9 mouse cellular contexts compared by ENCODE assay signal in genomic region chr10:63153563-63153962, GRCm38 (mm10). TPM values are rescaled to one million over a fixed set of nuclear protein-coding genes. Genes with fewer than 3 reads are reported as not detected.
DNase-seq lines count a peak whose midpoint lies in the region; ATAC-seq and TF ChIP-seq lines count a peak whose summit lies in the region.
"Had no signal": no experiment of that assay in that cellular context is flagged by ENCODE, and none has a peak within 500 bp of the region (broad histone marks: within the 10 kb centered on the region; RNA-seq: fewer than 3 reads in every experiment).

No protein-coding gene starts in this region.

- no peaks in the 10 kb centered on the region for H3K27me3 ChIP-seq in kidney, adult 2 months (replicated peaks; ENCODE audit: control insufficient read depth, insufficient read depth, low read length)
- no peaks in the 10 kb centered on the region for H3K27me3 ChIP-seq in kidney, embryonic 15.5 days
- H3K27me3 ChIP-seq in limb, embryonic 10.5 days (ENCODE audit: low read depth, poor library complexity, severe bottlenecking): no peaks in the 10 kb centered on the region

- no peak for TF ChIP-seq POLR2A in kidney, adult 2 months (IDR thresholded peaks at IDR 0.05; ENCODE audit: low read depth, low read length)
- no peak for TF ChIP-seq POLR2A in cortical plate, adult 2 months (IDR thresholded peaks at IDR 0.05; ENCODE audit: extremely low read depth, insufficient read depth, low read length)

- WGBS in kidney, adult 2 months: 34% methylated on average over 3 of the region's 3 CpGs
- WGBS in kidney, embryonic 15.5 days: 33% methylated on average over 3 of the region's 3 CpGs
- 48% methylated on average over 3 of the region's 3 CpGs for WGBS in limb, embryonic 10.5 days

- H3K4me3 ChIP-seq in kidney, adult 2 months (ENCODE audit: insufficient read depth, low read depth, low read length): no peak overlapping the region
- H3K4me3 ChIP-seq in kidney, embryonic 15.5 days (replicated peaks): no peak overlapping the region
- no peak overlapping the region for H3K4me3 ChIP-seq in cortical plate, adult 2 months (ENCODE audit: insufficient read depth, low read length)
- H3K4me3 ChIP-seq in limb, embryonic 10.5 days: no peak overlapping the region
- H3K4me3 ChIP-seq: megakaryocyte, embryonic 14.5 days had no signal

- no peak for ATAC-seq in kidney, embryonic 15.5 days (replicated peaks; ENCODE audit: low FRiP score)

- H3K4me2 ChIP-seq in kidney, embryonic 15.5 days: no peak overlapping the region

- no peaks in the 10 kb centered on the region for H3K36me3 ChIP-seq in kidney, adult 2 months (ENCODE audit: control insufficient read depth, insufficient read depth, low read length)
- H3K36me3 ChIP-seq in kidney, embryonic 15.5 days: no peaks in the 10 kb centered on the region
- H3K36me3 ChIP-seq in limb, embryonic 10.5 days: no peaks in the 10 kb centered on the region

- TF ChIP-seq CTCF in kidney, adult 2 months (conservative IDR thresholded peaks at IDR 0.05; ENCODE audit: insufficient read depth, insufficient read length, low read depth, low read length): peak; percentile 36; the same call in 1 of the 2 replicates
- peak; percentile 43; the same call in 1 of the 2 replicates for TF ChIP-seq CTCF in cortical plate, adult 2 months (IDR thresholded peaks at IDR 0.05; ENCODE audit: extremely low read depth, insufficient read depth, low read length)

- H3K27ac ChIP-seq in kidney, adult 2 months (ENCODE audit: insufficient read depth, low read depth, low read length): no peak overlapping the region
- no peak overlapping the region for H3K27ac ChIP-seq in kidney, embryonic 15.5 days
- no peak overlapping the region for H3K27ac ChIP-seq in cortical plate, adult 2 months (ENCODE audit: insufficient read depth, low read length)
- H3K27ac ChIP-seq in limb, embryonic 10.5 days: no peak overlapping the region

- H3K9me3 ChIP-seq in kidney, embryonic 15.5 days (replicated peaks): no peaks in the 10 kb centered on the region
- no peaks in the 10 kb centered on the region for H3K9me3 ChIP-seq in limb, embryonic 10.5 days (replicated peaks)

- peak; percentile 78 for DNase-seq in kidney, adult 2 months
- DNase-seq in adrenal gland, adult (ENCODE audit: inconsistent age in 2 of 2, low spot score in 1 of 2): peak; percentile 81 to 95
- peak; percentile 41 for DNase-seq in hindlimb bud, embryonic 11.5 days (ENCODE audit: extremely low spot score, low read depth, low spot score)
- DNase-seq in limb, embryonic 10.5 days (ENCODE audit: low spot score): peak; percentile 57
- DNase-seq in ovary, postnatal 36 days (ENCODE audit: low spot score): peak; percentile 66
- peak; percentile 87 for DNase-seq in thymus, postnatal 4 days

- H3K4me1 ChIP-seq in kidney, adult 2 months (ENCODE audit: control insufficient read depth, insufficient read depth, low read length): peaks cover 5% of the 10 kb centered on the region; the same call in 1 of the 2 replicates
- H3K4me1 ChIP-seq in kidney, embryonic 15.5 days: 0 out of 2 replicates have a peak, but pooled peaks cover 4% of the 10 kb centered on the region
- H3K4me1 ChIP-seq in cortical plate, adult 2 months (ENCODE audit: control insufficient read depth, insufficient read depth, low read length): peaks cover 7% of the 10 kb centered on the region
- no peaks in the 10 kb centered on the region for H3K4me1 ChIP-seq in limb, embryonic 10.5 days

- no peak overlapping the region for H3K9ac ChIP-seq in kidney, embryonic 15.5 days

RNA-seq across cellular contexts. Expression of gene Mypn, which starts 50.2 kb away (rescaled TPM):
- polyA plus RNA-seq in kidney, adult 2 months (2012; rRNA removed): 0.74 TPM in 1 of 2 replicates, not detected in the other
- polyA plus RNA-seq in kidney, embryonic 15.5 days (2015; fragmentation: Nextera tagmentation; extraction: Ambion mirVana): 0.26 and 0.62 TPM in 2 replicates
- 2.5 TPM in 2 replicates for polyA plus RNA-seq in cortical plate, adult 2 months (2012; rRNA removed)
- polyA plus RNA-seq in limb, embryonic 10.5 days (2016; fragmentation: Nextera tagmentation; extraction: Ambion mirVana): 0.19 and 0.25 TPM in 2 replicates

RNA-seq across cellular contexts. Expression of gene Atoh7, which starts 54.1 kb away (rescaled TPM):
- polyA plus RNA-seq in kidney, adult 2 months (2012; rRNA removed): 0.19 and 0.28 TPM in 2 replicates
- 0.10 TPM in 1 of 2 replicates, not detected in the other for polyA plus RNA-seq in kidney, embryonic 15.5 days (2015; fragmentation: Nextera tagmentation; extraction: Ambion mirVana)
- 2.8 and 3.7 TPM in 2 replicates for polyA plus RNA-seq in cortical plate, adult 2 months (2012; rRNA removed)
- 0.14 TPM in 2 replicates for polyA plus RNA-seq in limb, embryonic 10.5 days (2016; fragmentation: Nextera tagmentation; extraction: Ambion mirVana)
